Mouse (Mus musculus): ENCODE results near the gene Nipsnap1. TPM values are rescaled to one million over a fixed set of nuclear protein-coding genes. Genes with fewer than 3 reads are reported as not detected.

Nipsnap1 gene
- total and polyA plus RNA-seq, 3 experiments = 53.5 to 97.9 (median 79.3) TPM

GRCm38 (mm10) chr11:4858416-4858815 lies 15.3 kb upstream of the Nipsnap1 start:
- Histone ChIP-seq H3K36me3 (replicated peaks in 1 of 2; ENCODE audit: control insufficient read depth in 1 of 2, insufficient read depth in 1 of 2, low read length in 1 of 2) (no peaks in the 10 kb centered on the region), H3K79me2 (replicated peaks; ENCODE audit: control insufficient read depth, extremely low read depth, insufficient read depth, poor library complexity, severe bottlenecking) (no peaks in the 10 kb centered on the region), H3K4me1 (ENCODE audit: control insufficient read depth in 1 of 2, insufficient read depth in 2 of 2) (peaks cover 2 to 10% of the 10 kb centered on the region in 2 experiments), H3K9me3 (replicated peaks; ENCODE audit: low read length) (no peaks in the 10 kb centered on the region), H3K4me2 (ENCODE audit: insufficient read depth, low read depth, poor library complexity, severe bottlenecking) (no peak overlapping the region), H3K27ac (ENCODE audit: insufficient read depth, low read depth) (no peak overlapping the region), H3K27me3 (replicated peaks) (no peaks in the 10 kb centered on the region), H3K4me3 (replicated peaks in 1 of 3; ENCODE audit: low read depth in 2 of 3, low read length in 2 of 3, poor library complexity in 1 of 3) (no peak overlapping the region), H3K9ac (ENCODE audit: insufficient read depth, low read depth) (no peak overlapping the region)
- dilution Hi-C loops (cut with MboI; ENCODE audit: extremely low pct_ligation_motif_present, extremely low pct_unique_long_range_greater_than_20kb, low sequenced_read_pairs) = no loop called here
- in situ Hi-C loops (cut with MboI; ENCODE audit: low pct_ligation_motif_present, low pct_unique_long_range_greater_than_20kb, low sequenced_read_pairs) = no loop called here
- TF ChIP-seq EP300 (IDR thresholded peaks at IDR 0.05; ENCODE audit: low read length) (no peak), KAT2A (IDR thresholded peaks at IDR 0.05; ENCODE audit: insufficient replicate concordance, low read length) (no peak), MEF2A (IDR thresholded peaks at IDR 0.05; ENCODE audit: borderline replicate concordance, low read depth, low read length) (no peak), CTCF (conservative IDR thresholded peaks at IDR 0.05 in 1 of 2, IDR thresholded peaks at IDR 0.05 in 1 of 2; ENCODE audit: low read depth in 2 of 2, low read length in 2 of 2) (no peak), HCFC1 (IDR thresholded peaks at IDR 0.05; ENCODE audit: low read depth, low read length) (no peak), UBTF (IDR thresholded peaks at IDR 0.05; ENCODE audit: low read depth, low read length) (no peak)
- no peak for DNase-seq (ENCODE audit: extremely low read depth)

GRCm38 (mm10) chr11:4860986-4861385 lies 12.8 kb upstream of the Nipsnap1 start:
- dilution Hi-C loops (cut with MboI; ENCODE audit: extremely low pct_ligation_motif_present, extremely low pct_unique_long_range_greater_than_20kb, low sequenced_read_pairs) (no loop called here), in situ Hi-C loops (cut with MboI; ENCODE audit: low pct_ligation_motif_present, low pct_unique_long_range_greater_than_20kb, low sequenced_read_pairs) (no loop called here)
- DNase-seq (ENCODE audit: extremely low read depth) = no peak
- H3K27ac ChIP-seq (ENCODE audit: insufficient read depth, low read depth) = no peak overlapping the region
- no peaks in the 10 kb centered on the region for H3K27me3 ChIP-seq (replicated peaks)
- H3K79me2 ChIP-seq (replicated peaks; ENCODE audit: control insufficient read depth, extremely low read depth, insufficient read depth, poor library complexity, severe bottlenecking) = no peaks in the 10 kb centered on the region
- no peaks in the 10 kb centered on the region for H3K36me3 ChIP-seq (replicated peaks in 1 of 2; ENCODE audit: control insufficient read depth in 1 of 2, insufficient read depth in 1 of 2, low read length in 1 of 2)
- H3K4me2 ChIP-seq (ENCODE audit: insufficient read depth, low read depth, poor library complexity, severe bottlenecking) = no peak overlapping the region
- H3K4me3 ChIP-seq (replicated peaks in 1 of 3; ENCODE audit: low read depth in 2 of 3, low read length in 2 of 3, poor library complexity in 1 of 3) = no peak overlapping the region
- peaks cover 2 to 13% of the 10 kb centered on the region in 2 experiments for H3K4me1 ChIP-seq (ENCODE audit: control insufficient read depth in 1 of 2, insufficient read depth in 2 of 2)
- TF ChIP-seq RCOR1 (conservative IDR thresholded peaks at IDR 0.05; ENCODE audit: low read depth, low read length) (no peak), HCFC1 (IDR thresholded peaks at IDR 0.05; ENCODE audit: low read depth, low read length) (no peak), IRF4 (IDR thresholded peaks at IDR 0.05; ENCODE audit: low read depth, low read length) (no peak), MAFK (IDR thresholded peaks at IDR 0.05; ENCODE audit: insufficient replicate concordance, low read length) (no peak), NELFE (IDR thresholded peaks at IDR 0.05; ENCODE audit: low read depth, low read length) (no peak), ZMIZ1 (IDR thresholded peaks at IDR 0.05; ENCODE audit: low read depth, low read length) (no peak), ELF1 (IDR thresholded peaks at IDR 0.05; ENCODE audit: low read depth, low read length) (no peak), UBTF (IDR thresholded peaks at IDR 0.05; ENCODE audit: low read depth, low read length) (no peak), RAD21 (IDR thresholded peaks at IDR 0.05; ENCODE audit: low read depth, low read length) (no peak), E2F4 (IDR thresholded peaks at IDR 0.05; ENCODE audit: insufficient replicate concordance, low read depth, low read length) (no peak)
- H3K9ac ChIP-seq (ENCODE audit: insufficient read depth, low read depth) = no peak overlapping the region
- H3K9me3 ChIP-seq (replicated peaks; ENCODE audit: low read length) = no peaks in the 10 kb centered on the region

Data from CH12.LX (cell line).